8 mouse cellular contexts compared by ENCODE assay signal in genomic region chr17:34941344-34942041, GRCm38 (mm10). TPM values are rescaled to one million over a fixed set of nuclear protein-coding genes. Genes with fewer than 3 reads are reported as not detected.
DNase-seq lines count a peak whose midpoint lies in the region; ATAC-seq and TF ChIP-seq lines count a peak whose summit lies in the region.

No protein-coding gene starts in this region.

- intact Hi-C loops in left cerebral cortex, postnatal 36 days (cut with DNase I) = no loop called here
- intact Hi-C loops in gastrocnemius, postnatal 36 days (cut with DNase I) = no loop called here

- H3K27me3 ChIP-seq in heart, embryonic 11.5 days (ENCODE audit: control insufficient read depth, insufficient read depth, low read length) = no peaks in the 10 kb centered on the region
- no peaks in the 10 kb centered on the region for H3K27me3 ChIP-seq in limb, embryonic 13.5 days
- H3K27me3 ChIP-seq in small intestine, adult 2 months (ENCODE audit: control insufficient read depth, insufficient read depth, low read length) = no peaks in the 10 kb centered on the region

- no peak; the same call in 1 of the 2 replicates for ATAC-seq in heart, embryonic 11.5 days (replicated peaks; ENCODE audit: insufficient number of reproducible peaks, low FRiP score, low TSS enrichment)
- ATAC-seq in limb, embryonic 13.5 days (ENCODE audit: low FRiP score, low read depth) = 0 out of 2 replicates have a peak, but pooled peaks have one; percentile 36

- no peak for TF ChIP-seq POLR2A in small intestine, adult 2 months (IDR thresholded peaks at IDR 0.05; ENCODE audit: low read depth, low read length)

- H3K4me2 ChIP-seq in heart, embryonic 11.5 days = peak overlapping the region; percentile 68
- H3K4me2 ChIP-seq in limb, embryonic 13.5 days (replicated peaks) = peak overlapping the region; percentile 57

- peak overlapping the region; percentile 36 to 60 for H3K4me3 ChIP-seq in ES-E14 (ENCODE audit: insufficient read depth in 1 of 2, low read depth in 1 of 2, low read length in 2 of 2, poor library complexity in 1 of 2, severe bottlenecking in 1 of 2)
- H3K4me3 ChIP-seq in heart, embryonic 11.5 days (ENCODE audit: low read depth, low read length) = peak overlapping the region; percentile 36
- peak overlapping the region; percentile 31 for H3K4me3 ChIP-seq in limb, embryonic 13.5 days
- peak overlapping the region; percentile 46 for H3K4me3 ChIP-seq in small intestine, adult 2 months (ENCODE audit: low read depth, low read length)

- no peaks in the 10 kb centered on the region for H3K9me3 ChIP-seq in ES-E14 (ENCODE audit: control insufficient read depth, insufficient read depth, low read depth, low read length)
- H3K9me3 ChIP-seq in heart, embryonic 11.5 days (replicated peaks; ENCODE audit: control insufficient read depth, low read length) = no peaks in the 10 kb centered on the region
- H3K9me3 ChIP-seq in limb, embryonic 13.5 days = no peaks in the 10 kb centered on the region

- H3K27ac ChIP-seq in ES-E14 (ENCODE audit: insufficient read depth, low read depth, low read length, poor library complexity, severe bottlenecking) = no peak overlapping the region; the same call in 1 of the 2 replicates
- peak overlapping the region; percentile 66 for H3K27ac ChIP-seq in heart, embryonic 11.5 days (ENCODE audit: low read depth, low read length)
- no peak overlapping the region for H3K27ac ChIP-seq in limb, embryonic 13.5 days
- H3K27ac ChIP-seq in small intestine, adult 2 months (ENCODE audit: insufficient read depth, low read depth, low read length) = no peak overlapping the region

- H3K9ac ChIP-seq in ES-E14 (ENCODE audit: insufficient read depth, low read depth, low read length, poor library complexity, severe bottlenecking) = peak overlapping the region; percentile 20
- peak overlapping the region; percentile 67 for H3K9ac ChIP-seq in heart, embryonic 11.5 days (ENCODE audit: low read depth, low read length)
- peak overlapping the region; percentile 48 for H3K9ac ChIP-seq in limb, embryonic 13.5 days

- in situ Hi-C loops in ES-E14 (cut with MboI; ENCODE audit: low sequenced_read_pairs in 2 of 2, unreplicated experiment in 2 of 2) = no loop called here

- no peak for TF ChIP-seq CTCF in small intestine, adult 2 months (IDR thresholded peaks at IDR 0.05; ENCODE audit: extremely low read depth, insufficient read length, insufficient replicate concordance, low read depth, low read length)

- no peaks in the 10 kb centered on the region for H3K4me1 ChIP-seq in ES-E14 (ENCODE audit: control insufficient read depth in 2 of 2, insufficient read depth in 2 of 2, low read length in 2 of 2, poor library complexity in 1 of 2)
- H3K4me1 ChIP-seq in heart, embryonic 11.5 days (ENCODE audit: control insufficient read depth, insufficient read depth, low read length) = no peaks in the 10 kb centered on the region
- H3K4me1 ChIP-seq in limb, embryonic 13.5 days = peaks cover 9% of the 10 kb centered on the region
- peaks cover 25% of the 10 kb centered on the region for H3K4me1 ChIP-seq in small intestine, adult 2 months (ENCODE audit: control insufficient read depth, insufficient read depth, insufficient read length, low read length)

- DNase-seq in ES-E14 (ENCODE audit: low read depth, low spot score) = no peak
- peak; percentile 75 for DNase-seq in ZHBTc4 (ENCODE audit: low read depth, low spot score)
- no peak for DNase-seq in left cerebral cortex, postnatal 36 days (ENCODE audit: low spot score in 2 of 2)
- no peak for DNase-seq in spleen, adult 12 weeks (ENCODE audit: low spot score)
- DNase-seq in gastrocnemius, postnatal 36 days = no peak

- H3K36me3 ChIP-seq in ES-E14 (ENCODE audit: control insufficient read depth, insufficient read depth, low read length, poor library complexity, severe bottlenecking) = no peaks in the 10 kb centered on the region
- H3K36me3 ChIP-seq in heart, embryonic 11.5 days (ENCODE audit: control insufficient read depth, insufficient read depth, low read length) = no peaks in the 10 kb centered on the region
- H3K36me3 ChIP-seq in limb, embryonic 13.5 days = no peaks in the 10 kb centered on the region
- H3K36me3 ChIP-seq in small intestine, adult 2 months (ENCODE audit: control insufficient read depth, insufficient read depth, low read length) = no peaks in the 10 kb centered on the region

- WGBS in heart, embryonic 11.5 days (ENCODE audit: insufficient replicate concordance) = 7% methylated on average over 15 of the region's 15 CpGs
- 5% methylated on average over 15 of the region's 15 CpGs for WGBS in limb, embryonic 13.5 days
- 24% methylated on average over 15 of the region's 15 CpGs for WGBS in small intestine, adult 2 months

TF ChIP-seq in ES-E14, 5 proteins besides CTCF, POLR2A, EP300 and RAD21:
- TF ChIP-seq ZNF384 (IDR thresholded peaks at IDR 0.05; ENCODE audit: low read depth, low read length) (peak; percentile 86), MAFK (IDR thresholded peaks at IDR 0.05; ENCODE audit: insufficient read depth, low read depth, low read length) (no peak)

RNA-seq across cellular contexts. Expression of gene Neu1, which starts 10.4 kb away (rescaled TPM):
- 24.0 and 40.6 TPM in 2 replicates for total RNA-seq in ES-E14 (2012; rRNA removed)
- 16.0 and 16.6 TPM in 2 replicates for polyA plus RNA-seq in heart, embryonic 11.5 days (2014; fragmentation: Nextera tagmentation; extraction: Ambion mirVana)
- 20.0 and 21.0 TPM in 2 replicates for polyA plus RNA-seq in limb, embryonic 13.5 days (2015; fragmentation: Nextera tagmentation; extraction: Ambion mirVana)
- polyA plus RNA-seq in small intestine, adult 2 months (2012; rRNA removed) = 21.2 and 68.8 TPM in 2 replicates
- total RNA-seq in left cerebral cortex, postnatal 36 days (2021) = 10 to 100 TPM; 43.8 to 47.2 TPM
- total RNA-seq in gastrocnemius, postnatal 36 days (2021) = 1 to 10 TPM; 8.0 to 8.5 TPM

RNA-seq across cellular contexts. Expression of gene Hspa1b, which starts 17.5 kb away (rescaled TPM):
- 11.0 and 14.6 TPM in 2 replicates for total RNA-seq in ES-E14 (2012; rRNA removed)
- 0.48 and 0.50 TPM in 2 replicates for polyA plus RNA-seq in heart, embryonic 11.5 days (2014; fragmentation: Nextera tagmentation; extraction: Ambion mirVana)
- 0.32 and 0.43 TPM in 2 replicates for polyA plus RNA-seq in limb, embryonic 13.5 days (2015; fragmentation: Nextera tagmentation; extraction: Ambion mirVana)
- polyA plus RNA-seq in small intestine, adult 2 months (2012; rRNA removed) = 17.1 and 19.8 TPM in 2 replicates
- 10 to 100 TPM; 12.9 to 23.4 TPM for total RNA-seq in left cerebral cortex, postnatal 36 days (2021)
- total RNA-seq in gastrocnemius, postnatal 36 days (2021) = 1 to 10 TPM; 4.6 to 6.1 TPM

RNA-seq across cellular contexts. Expression of gene Slc44a4, which starts 27.2 kb away (rescaled TPM):
- 5.5 and 8.7 TPM in 2 replicates for total RNA-seq in ES-E14 (2012; rRNA removed)
- polyA plus RNA-seq in heart, embryonic 11.5 days (2014; fragmentation: Nextera tagmentation; extraction: Ambion mirVana) = 0.10 and 0.13 TPM in 2 replicates
- 0.14 TPM in 1 of 2 replicates, not detected in the other for polyA plus RNA-seq in limb, embryonic 13.5 days (2015; fragmentation: Nextera tagmentation; extraction: Ambion mirVana)
- 64.8 and 101 TPM in 2 replicates for polyA plus RNA-seq in small intestine, adult 2 months (2012; rRNA removed)
- under 1 TPM; 0.23 to 0.69 TPM for total RNA-seq in left cerebral cortex, postnatal 36 days (2021)
- total RNA-seq in gastrocnemius, postnatal 36 days (2021) = under 1 TPM in 1 of 2 experiments, not detected in 1; 0.17 TPM

RNA-seq across cellular contexts. Expression of gene Gm20481, which starts 28.2 kb away (rescaled TPM):
- 1.9 TPM in 1 of 2 replicates, not detected in the other for total RNA-seq in ES-E14 (2012; rRNA removed)
- not detected in 2 replicates for polyA plus RNA-seq in heart, embryonic 11.5 days (2014; fragmentation: Nextera tagmentation; extraction: Ambion mirVana)
- polyA plus RNA-seq in limb, embryonic 13.5 days (2015; fragmentation: Nextera tagmentation; extraction: Ambion mirVana) = not detected in 2 replicates
- polyA plus RNA-seq in small intestine, adult 2 months (2012; rRNA removed) = not detected in 2 replicates
- total RNA-seq in left cerebral cortex, postnatal 36 days (2021) = not detected
- total RNA-seq in gastrocnemius, postnatal 36 days (2021) = not detected

RNA-seq across cellular contexts. Expression of gene Hspa1a, which starts 30.5 kb away (rescaled TPM):
- 5.8 and 5.9 TPM in 2 replicates for total RNA-seq in ES-E14 (2012; rRNA removed)
- 1.9 and 2.5 TPM in 2 replicates for polyA plus RNA-seq in heart, embryonic 11.5 days (2014; fragmentation: Nextera tagmentation; extraction: Ambion mirVana)
- 3.7 and 4.4 TPM in 2 replicates for polyA plus RNA-seq in limb, embryonic 13.5 days (2015; fragmentation: Nextera tagmentation; extraction: Ambion mirVana)
- 8.9 and 9.3 TPM in 2 replicates for polyA plus RNA-seq in small intestine, adult 2 months (2012; rRNA removed)
- 10 to 100 TPM; 11.9 to 13.7 TPM for total RNA-seq in left cerebral cortex, postnatal 36 days (2021)
- total RNA-seq in gastrocnemius, postnatal 36 days (2021) = 10 to 100 TPM in 1 of 2 experiments, 1 to 10 TPM in 1; 8.8 to 10.1 TPM
